28 mouse cellular contexts compared by ENCODE assay signal in genomic region chr6:116240371-116240770, GRCm38 (mm10). TPM values are rescaled to one million over a fixed set of nuclear protein-coding genes. Genes with fewer than 3 reads are reported as not detected.
DNase-seq lines count a peak whose midpoint lies in the region; ATAC-seq lines count a peak whose summit lies in the region.
"Had no signal": no experiment of that assay in that cellular context is flagged by ENCODE, and none has a peak within 500 bp of the region (broad histone marks: within the 10 kb centered on the region; RNA-seq: fewer than 3 reads in every experiment).

No protein-coding gene starts in this region.

- no peaks in the 10 kb centered on the region for H3K27me3 ChIP-seq in forebrain, embryonic 14.5 days (replicated peaks; ENCODE audit: control insufficient read depth, insufficient read depth, low read length)
- no peaks in the 10 kb centered on the region for H3K27me3 ChIP-seq in forebrain, embryonic 13.5 days
- no peaks in the 10 kb centered on the region for H3K27me3 ChIP-seq in midbrain, embryonic 15.5 days (replicated peaks)
- H3K27me3 ChIP-seq in midbrain, embryonic 16.5 days (ENCODE audit: control insufficient read depth, insufficient read depth, low read depth, low read length), result no peaks in the 10 kb centered on the region
- H3K27me3 ChIP-seq: embryonic facial prominence, embryonic 13.5 days; forebrain, embryonic 15.5 days; hindbrain, embryonic 12.5 days; hindbrain, embryonic 15.5 days had no signal

- 83% methylated on average over 2 of the region's 2 CpGs for WGBS in forebrain, embryonic 14.5 days
- 73% methylated on average over 2 of the region's 2 CpGs for WGBS in forebrain, embryonic 13.5 days
- 93% methylated on average over 2 of the region's 2 CpGs for WGBS in midbrain, embryonic 15.5 days
- WGBS in midbrain, embryonic 16.5 days, result 94% methylated on average over 2 of the region's 2 CpGs

- no peaks in the 10 kb centered on the region for H3K4me1 ChIP-seq in forebrain, embryonic 14.5 days (ENCODE audit: control insufficient read depth, insufficient read depth, low read length)
- H3K4me1 ChIP-seq in forebrain, embryonic 13.5 days, result no peaks in the 10 kb centered on the region
- H3K4me1 ChIP-seq in midbrain, embryonic 15.5 days, result no peaks in the 10 kb centered on the region
- H3K4me1 ChIP-seq in midbrain, embryonic 16.5 days (ENCODE audit: control insufficient read depth, insufficient read depth, low read length), result no peaks in the 10 kb centered on the region
- H3K4me1 ChIP-seq: embryonic facial prominence, embryonic 10.5 days; embryonic facial prominence, embryonic 13.5 days; forebrain, embryonic 10.5 days; forebrain, embryonic 15.5 days; hindbrain, embryonic 12.5 days; hindbrain, embryonic 15.5 days had no signal

- peaks cover 73% of the 10 kb centered on the region for H3K36me3 ChIP-seq in forebrain, embryonic 14.5 days (ENCODE audit: control insufficient read depth, insufficient read depth, low read length)
- peaks cover 70% of the 10 kb centered on the region for H3K36me3 ChIP-seq in forebrain, embryonic 13.5 days (ENCODE audit: poor library complexity, severe bottlenecking)
- H3K36me3 ChIP-seq in midbrain, embryonic 15.5 days (replicated peaks), result peaks cover 52% of the 10 kb centered on the region
- H3K36me3 ChIP-seq in midbrain, embryonic 16.5 days (ENCODE audit: control insufficient read depth, insufficient read depth, low read length), result peaks cover 38% of the 10 kb centered on the region

- no peak overlapping the region for H3K9ac ChIP-seq in forebrain, embryonic 14.5 days (ENCODE audit: low read length)
- H3K9ac ChIP-seq in forebrain, embryonic 13.5 days, result no peak overlapping the region
- H3K9ac ChIP-seq in midbrain, embryonic 15.5 days, result no peak overlapping the region
- H3K9ac ChIP-seq in midbrain, embryonic 16.5 days (ENCODE audit: low read depth, low read length), result no peak overlapping the region
- H3K9ac ChIP-seq: embryonic facial prominence, embryonic 13.5 days; forebrain, embryonic 15.5 days; hindbrain, embryonic 12.5 days; hindbrain, embryonic 15.5 days had no signal

- no peak for DNase-seq in forebrain, embryonic 14.5 days (ENCODE audit: low spot score)
- DNase-seq in 3134 (ENCODE audit: extremely low read depth, insufficient read length, low spot score), result peak; percentile 38
- peak; percentile 16 for DNase-seq in A20 (ENCODE audit: low read depth, low spot score)
- peak; percentile 46 for DNase-seq in NIH3T3 (ENCODE audit: low read depth)
- no peak for DNase-seq in frontal cortex, postnatal 36 days (ENCODE audit: low spot score in 2 of 2)
- DNase-seq: adrenal gland, adult 8-10 months; adrenal gland, postnatal 25 days; B cell, adult 2 months; cerebellum, adult 11-12 months; cerebellum, adult 8-10 months; cerebellum, postnatal 10 days; cerebellum, postnatal 36 days; embryo, embryonic 11 days; gastrocnemius, postnatal 25 days; kidney, adult 2 months had no signal

- no peak overlapping the region for H3K4me3 ChIP-seq in forebrain, embryonic 14.5 days (ENCODE audit: low read depth, low read length)
- H3K4me3 ChIP-seq in forebrain, embryonic 13.5 days, result no peak overlapping the region
- H3K4me3 ChIP-seq in midbrain, embryonic 15.5 days, result no peak overlapping the region
- no peak overlapping the region for H3K4me3 ChIP-seq in midbrain, embryonic 16.5 days (ENCODE audit: low read depth, low read length)
- H3K4me3 ChIP-seq: embryonic facial prominence, embryonic 10.5 days; embryonic facial prominence, embryonic 13.5 days; erythroblast, embryonic 14.5 days; forebrain, embryonic 10.5 days; forebrain, embryonic 15.5 days; hindbrain, embryonic 12.5 days; hindbrain, embryonic 15.5 days had no signal

- 0 out of 2 replicates have a peak overlapping the region, but pooled peaks have one; percentile 14 for H3K27ac ChIP-seq in forebrain, embryonic 14.5 days (ENCODE audit: low read depth, low read length)
- no peak overlapping the region for H3K27ac ChIP-seq in forebrain, embryonic 13.5 days
- no peak overlapping the region for H3K27ac ChIP-seq in midbrain, embryonic 15.5 days
- no peak overlapping the region for H3K27ac ChIP-seq in midbrain, embryonic 16.5 days (ENCODE audit: low read length)
- H3K27ac ChIP-seq: embryonic facial prominence, embryonic 10.5 days; embryonic facial prominence, embryonic 13.5 days; forebrain, embryonic 10.5 days; forebrain, embryonic 15.5 days; hindbrain, embryonic 12.5 days; hindbrain, embryonic 15.5 days had no signal

- H3K4me2 ChIP-seq in forebrain, embryonic 14.5 days (ENCODE audit: low read length), result no peak overlapping the region
- H3K4me2 ChIP-seq in forebrain, embryonic 13.5 days, result no peak overlapping the region
- H3K4me2 ChIP-seq in midbrain, embryonic 15.5 days, result no peak overlapping the region
- H3K4me2 ChIP-seq in midbrain, embryonic 16.5 days (ENCODE audit: low read length), result no peak overlapping the region
- H3K4me2 ChIP-seq: embryonic facial prominence, embryonic 13.5 days; forebrain, embryonic 15.5 days; heart, embryonic 11.5 days; hindbrain, embryonic 12.5 days; hindbrain, embryonic 15.5 days had no signal

- ATAC-seq in forebrain, embryonic 14.5 days, result no peak
- ATAC-seq in forebrain, embryonic 13.5 days, result no peak
- no peak for ATAC-seq in midbrain, embryonic 15.5 days (replicated peaks)
- no peak for ATAC-seq in midbrain, embryonic 16.5 days
- ATAC-seq: activated CD4-positive, CD25-positive, alpha-beta regulatory T cell, adult 4 months; forebrain, embryonic 15.5 days; intestine, postnatal 0 days had no signal

- no peaks in the 10 kb centered on the region for H3K9me3 ChIP-seq in forebrain, embryonic 14.5 days (replicated peaks; ENCODE audit: control insufficient read depth, low read length)
- no peaks in the 10 kb centered on the region for H3K9me3 ChIP-seq in forebrain, embryonic 13.5 days (replicated peaks)
- H3K9me3 ChIP-seq in midbrain, embryonic 15.5 days, result no peaks in the 10 kb centered on the region
- H3K9me3 ChIP-seq in midbrain, embryonic 16.5 days (replicated peaks; ENCODE audit: control insufficient read depth, low read length, poor library complexity, severe bottlenecking), result no peaks in the 10 kb centered on the region
- H3K9me3 ChIP-seq: embryonic facial prominence, embryonic 10.5 days; embryonic facial prominence, embryonic 13.5 days; forebrain, embryonic 10.5 days; forebrain, embryonic 15.5 days; hindbrain, embryonic 12.5 days; hindbrain, embryonic 15.5 days had no signal

RNA-seq across cellular contexts. Expression of gene Zfand4, which starts 23.7 kb away (rescaled TPM):
- polyA plus RNA-seq in forebrain, embryonic 14.5 days (2014; fragmentation: Nextera tagmentation; extraction: Ambion mirVana), result 7.4 and 10.3 TPM in 2 replicates
- 10.1 and 10.4 TPM in 2 replicates for polyA plus RNA-seq in forebrain, embryonic 13.5 days (2015; fragmentation: Nextera tagmentation; extraction: Ambion mirVana)
- polyA plus RNA-seq in midbrain, embryonic 15.5 days (2015; fragmentation: Nextera tagmentation; extraction: Ambion mirVana), result 6.8 and 8.5 TPM in 2 replicates
- 8.2 TPM in 2 replicates for polyA plus RNA-seq in midbrain, embryonic 16.5 days (2015; fragmentation: Nextera tagmentation; extraction: Ambion mirVana)

RNA-seq across cellular contexts. Expression of gene Washc2, which starts 32.5 kb away (rescaled TPM):
- polyA plus RNA-seq in forebrain, embryonic 14.5 days (2014; fragmentation: Nextera tagmentation; extraction: Ambion mirVana), result 37.9 and 45.2 TPM in 2 replicates
- polyA plus RNA-seq in forebrain, embryonic 13.5 days (2015; fragmentation: Nextera tagmentation; extraction: Ambion mirVana), result 51.8 and 55.3 TPM in 2 replicates
- polyA plus RNA-seq in midbrain, embryonic 15.5 days (2015; fragmentation: Nextera tagmentation; extraction: Ambion mirVana), result 68.4 and 76.4 TPM in 2 replicates
- 72.8 and 79.1 TPM in 2 replicates for polyA plus RNA-seq in midbrain, embryonic 16.5 days (2015; fragmentation: Nextera tagmentation; extraction: Ambion mirVana)

RNA-seq across cellular contexts. Expression of gene Tmcc1, which starts 47.1 kb away (rescaled TPM):
- polyA plus RNA-seq in forebrain, embryonic 14.5 days (2014; fragmentation: Nextera tagmentation; extraction: Ambion mirVana), result 22.7 and 22.8 TPM in 2 replicates
- polyA plus RNA-seq in forebrain, embryonic 13.5 days (2015; fragmentation: Nextera tagmentation; extraction: Ambion mirVana), result 33.8 and 35.7 TPM in 2 replicates
- 28.8 and 31.1 TPM in 2 replicates for polyA plus RNA-seq in midbrain, embryonic 15.5 days (2015; fragmentation: Nextera tagmentation; extraction: Ambion mirVana)
- polyA plus RNA-seq in midbrain, embryonic 16.5 days (2015; fragmentation: Nextera tagmentation; extraction: Ambion mirVana), result 27.1 and 30.8 TPM in 2 replicates

Comparison
In these comparisons a context has a peak if more than half of its experiments do, and no peak if none do; other contexts are left out.
1. DNase-seq: peak in 3134 (single experiment), A20 (single experiment) and NIH3T3 (single experiment); none in forebrain, embryonic 14.5 days (single experiment) and frontal cortex, postnatal 36 days (0 of 2).